Mouse (Mus musculus): ENCODE results near the gene Rnf227.

Gene Rnf227

DNA sequence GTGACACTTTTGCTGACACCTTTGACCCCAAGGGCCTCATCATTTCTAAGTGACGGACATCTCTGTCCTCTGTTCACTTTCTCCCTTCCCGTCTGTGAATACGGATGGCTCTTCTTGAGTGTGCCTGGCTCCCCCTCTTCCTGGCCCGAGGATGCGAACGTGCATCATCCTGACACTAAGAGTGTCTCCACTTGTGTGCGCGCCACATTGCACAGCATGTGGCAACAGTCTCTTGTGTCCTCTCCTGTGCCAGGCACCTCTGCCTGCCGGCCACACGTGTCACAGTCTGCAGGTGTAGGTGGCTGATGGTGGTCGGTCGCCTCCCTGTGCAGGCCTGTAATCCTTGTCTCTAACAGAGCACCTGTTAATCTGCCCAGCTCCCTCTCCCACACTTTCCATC, 31.3 kb downstream of the Rnf227 start:
- no peak for DNase-seq (ENCODE audit: low spot score)

DNA sequence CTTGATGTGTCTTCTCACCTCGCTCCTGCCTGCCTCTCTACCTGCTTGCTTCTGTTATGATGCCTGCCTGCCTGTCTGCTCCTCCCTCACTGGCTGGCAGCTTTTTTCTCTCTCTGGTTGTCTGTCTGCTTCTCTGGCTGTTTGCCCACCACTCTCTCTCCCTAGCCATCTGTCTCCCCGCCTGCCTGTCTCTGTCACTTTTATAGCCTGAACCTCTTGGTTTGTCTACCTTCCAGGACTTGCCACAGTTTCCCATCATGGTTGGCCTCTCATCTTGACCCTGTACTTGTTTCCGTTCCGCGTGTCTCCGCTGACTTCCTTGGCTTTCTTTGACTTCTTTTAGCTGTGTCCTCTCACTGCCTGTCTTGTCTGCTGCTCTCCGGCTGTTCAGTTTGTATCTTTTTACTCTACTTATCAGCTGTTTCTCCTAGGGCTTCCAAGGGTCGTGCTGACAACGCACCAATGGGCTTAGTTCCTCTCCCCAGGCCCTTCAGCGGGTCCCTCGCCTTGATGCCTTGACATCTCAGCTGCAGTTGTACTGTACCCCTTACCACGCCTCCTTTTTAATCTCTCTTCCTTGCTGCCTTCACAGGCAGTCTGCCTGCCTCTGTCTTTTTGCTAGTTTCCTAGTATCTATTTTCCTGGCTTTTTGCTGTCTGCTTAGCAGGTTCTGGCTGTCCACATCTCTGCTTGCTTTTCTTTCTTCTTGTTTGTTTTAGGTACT, 32.0 kb downstream of the Rnf227 start:
- peak; percentile 23 for DNase-seq (ENCODE audit: low spot score)

DNA sequence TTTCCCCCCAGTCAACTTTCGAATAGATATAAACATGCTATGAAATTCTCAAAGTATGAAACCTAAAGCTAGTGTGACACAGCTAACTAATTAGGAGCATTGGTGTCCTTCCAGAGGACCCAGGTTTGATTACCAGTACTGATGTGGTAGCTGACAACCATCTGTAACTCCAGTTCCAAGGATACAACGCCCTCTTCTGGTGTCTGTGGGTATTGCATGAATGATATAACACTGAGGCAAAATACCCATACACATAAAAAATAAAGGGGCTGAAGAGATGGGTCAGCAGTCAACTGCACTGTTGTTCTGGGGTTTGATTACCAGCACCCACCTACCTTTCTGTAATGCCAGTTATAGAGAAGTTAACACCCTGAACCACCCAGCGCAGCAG, 32.5 kb downstream of the Rnf227 start:
- peak; percentile 49 for DNase-seq (ENCODE audit: low spot score)

DNA sequence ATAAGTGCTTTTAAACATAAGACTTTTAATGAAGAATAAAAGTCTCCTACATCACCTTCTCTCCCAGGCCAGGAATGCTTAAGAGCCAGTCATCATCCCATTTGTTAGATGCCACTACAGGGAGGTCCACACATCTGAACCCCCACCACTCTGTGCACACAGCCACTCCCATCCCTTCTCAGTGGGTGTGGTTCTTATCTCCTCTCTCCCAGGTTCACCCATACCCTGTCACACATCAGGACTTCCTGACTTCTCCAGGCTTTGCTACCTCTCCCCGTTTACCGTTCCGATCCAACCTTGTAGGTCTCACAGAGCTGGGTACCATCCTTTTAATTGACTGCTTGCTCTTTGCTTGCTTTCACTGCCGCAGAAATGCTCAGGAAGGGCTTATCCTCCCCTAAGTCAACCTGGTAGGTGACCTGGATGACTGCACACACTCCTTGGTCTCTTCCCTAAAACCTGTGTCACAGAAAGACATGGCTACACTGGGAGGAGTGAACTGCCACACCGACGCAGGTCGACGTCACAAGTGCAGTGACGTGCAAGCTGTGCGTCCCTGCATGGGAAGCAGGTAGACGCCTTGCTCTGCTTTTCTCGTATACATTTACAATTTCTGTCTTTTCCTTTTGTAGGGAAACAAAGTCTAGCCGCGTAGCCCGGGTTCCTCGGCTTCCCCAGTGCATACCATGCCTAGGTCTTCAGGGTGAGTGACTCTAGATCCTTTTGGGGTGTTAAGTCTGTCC, 33.1 kb downstream of the Rnf227 start:
- no peak for DNase-seq (ENCODE audit: low spot score)

DNA sequence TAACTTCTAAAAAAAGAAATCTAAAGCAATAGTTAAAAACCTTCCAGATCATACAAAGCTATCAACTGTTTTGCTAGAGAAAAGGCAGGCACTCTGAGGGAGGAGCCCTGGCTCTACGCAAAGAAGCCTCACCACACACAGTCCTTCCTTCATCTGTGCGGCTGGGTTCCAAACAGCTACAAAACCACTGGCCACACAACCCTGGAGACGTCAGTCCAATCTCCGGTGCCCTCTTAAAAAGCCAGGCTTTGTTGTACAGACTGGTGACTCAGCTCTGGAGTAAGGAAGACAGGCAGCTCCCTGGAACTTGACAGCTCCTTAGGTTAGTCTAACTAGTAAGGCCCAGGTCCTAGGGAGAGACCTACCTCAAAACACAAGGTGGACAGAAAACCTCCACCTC, 35.4 kb downstream of the Rnf227 start:
- DNase-seq (ENCODE audit: low spot score): no peak

DNA sequence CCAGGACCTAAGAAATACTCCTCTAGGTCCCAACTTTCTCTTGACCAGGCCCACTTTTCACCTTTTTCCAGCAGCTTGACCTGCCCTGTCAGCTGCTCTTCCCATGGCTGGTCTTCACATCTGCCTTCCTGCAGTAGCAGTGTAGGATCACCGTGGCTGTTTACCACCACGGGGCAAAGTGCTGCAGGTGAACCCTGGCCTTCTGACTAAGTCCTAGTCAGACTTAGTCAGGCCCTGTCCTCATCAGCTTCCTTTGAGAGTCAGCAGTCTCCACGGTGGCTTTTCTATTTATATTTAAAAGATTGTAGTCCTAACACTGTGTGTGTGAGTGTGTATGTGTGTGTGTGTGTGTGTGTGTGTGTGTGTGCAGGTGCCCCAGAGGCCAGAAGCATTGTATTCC, 37.5 kb downstream of the Rnf227 start:
- no peak for DNase-seq (ENCODE audit: low spot score)

DNA sequence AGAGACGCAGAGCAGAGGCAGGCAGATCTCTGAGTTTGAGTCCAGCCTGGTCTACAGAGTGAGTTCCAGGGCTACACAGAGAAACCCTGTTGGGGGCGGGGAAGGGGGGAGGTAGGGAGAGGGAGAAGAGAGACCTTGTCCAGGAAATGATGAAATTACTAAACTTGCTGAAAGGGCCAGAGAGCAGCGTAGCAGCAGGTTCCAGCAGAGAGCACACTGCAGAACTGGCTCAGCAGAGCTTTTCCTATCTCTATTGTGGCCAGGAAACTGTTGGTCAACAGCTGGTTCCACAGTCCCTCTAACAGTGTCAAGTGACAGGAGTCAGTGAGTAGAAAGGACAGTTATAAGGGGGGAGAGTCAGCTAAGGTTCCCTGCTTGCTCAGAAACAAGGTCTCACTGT, 39.3 kb downstream of the Rnf227 start:
- DNase-seq (ENCODE audit: low spot score): no peak

DNA sequence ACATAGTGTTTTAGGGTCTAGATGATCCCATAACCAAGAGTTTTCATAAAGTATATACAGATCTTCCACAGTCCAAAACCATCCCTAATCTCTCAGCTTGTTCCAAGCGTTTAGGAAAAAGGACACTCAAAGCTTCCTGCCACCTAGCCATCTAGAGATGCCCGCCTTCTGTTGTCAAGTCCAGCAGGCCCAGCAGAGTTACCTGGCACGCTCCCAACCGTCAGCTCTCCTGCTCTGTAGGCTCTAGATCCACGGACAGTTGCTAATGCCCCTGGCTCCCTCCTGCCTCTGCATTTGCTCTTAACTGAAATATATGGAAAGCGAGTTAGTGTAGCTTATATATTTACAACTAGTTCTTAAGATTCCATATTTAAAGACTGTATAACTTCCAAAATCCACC, 41.1 kb downstream of the Rnf227 start:
- DNase-seq (ENCODE audit: low spot score): no peak

DNA sequence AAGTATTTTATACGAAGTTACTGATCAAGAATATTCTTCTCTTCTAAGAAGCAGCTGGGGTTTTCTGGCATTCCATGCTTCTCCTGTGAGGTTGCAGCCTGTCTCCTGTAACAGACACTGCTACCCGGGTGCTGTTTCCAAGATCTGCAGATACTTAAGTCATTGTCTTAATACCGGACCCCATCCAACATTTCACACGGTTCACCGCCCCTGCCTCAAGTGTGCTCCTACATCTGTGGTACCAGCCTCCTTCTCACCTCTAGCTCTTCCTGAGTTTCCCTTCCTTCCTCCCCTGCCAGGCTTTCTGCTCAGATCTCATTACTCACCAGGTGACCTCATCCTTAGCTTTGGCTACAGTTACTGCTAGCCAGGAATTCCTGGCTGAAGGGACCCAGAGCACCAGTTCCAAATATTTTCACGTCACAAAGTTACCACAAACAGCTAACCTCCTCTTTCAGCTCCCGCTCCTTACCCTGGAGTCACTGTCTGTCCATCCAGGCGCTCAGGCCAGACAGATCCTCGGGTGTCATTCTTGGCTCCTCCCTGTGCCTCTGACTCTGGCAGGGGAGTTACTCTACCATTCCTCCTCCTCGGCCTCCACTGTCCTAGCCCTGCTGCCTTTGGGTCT, 42.3 kb downstream of the Rnf227 start:
- DNase-seq (ENCODE audit: low spot score): no peak

DNA sequence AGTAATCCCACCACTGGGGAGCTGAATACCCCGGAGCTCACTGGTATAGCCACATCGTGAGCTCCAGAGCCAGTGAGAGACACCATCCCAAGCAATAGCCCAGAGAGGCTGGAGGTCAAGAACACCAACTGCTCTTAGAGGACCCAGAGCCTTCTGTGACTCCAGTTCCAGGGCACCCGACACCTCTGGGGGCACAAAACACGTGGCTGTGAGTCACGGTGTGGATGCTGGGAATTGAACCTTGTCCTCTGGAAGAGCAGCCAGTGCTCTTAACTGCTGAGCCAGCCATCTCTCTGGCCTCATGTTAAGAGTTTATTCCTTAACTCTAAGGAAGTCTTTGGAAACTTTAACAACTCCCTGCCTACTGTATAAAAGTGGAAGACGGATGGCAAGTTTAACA, 44.7 kb downstream of the Rnf227 start:
- no peak for DNase-seq (ENCODE audit: low spot score)

DNA sequence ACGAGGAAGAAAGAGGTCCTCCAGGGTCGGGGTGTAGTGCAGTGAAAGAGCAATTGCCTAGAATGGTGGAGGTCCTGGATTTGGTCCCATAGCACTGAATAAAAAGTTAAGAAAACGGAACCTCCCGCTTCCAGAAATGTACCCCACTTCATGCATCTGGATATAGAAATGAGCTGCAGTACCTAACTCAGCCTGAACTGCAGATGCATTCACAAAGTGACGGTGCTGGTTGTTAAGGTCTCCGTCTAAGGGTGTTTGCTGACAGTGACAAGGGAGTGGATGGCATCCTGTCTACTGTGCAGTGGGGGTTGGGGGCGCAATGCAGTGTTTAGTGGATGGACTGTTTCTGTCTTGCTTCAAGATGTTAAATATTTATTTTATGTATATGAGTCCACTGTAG, 46.5 kb downstream of the Rnf227 start:
- no peak for DNase-seq (ENCODE audit: low spot score)

DNA sequence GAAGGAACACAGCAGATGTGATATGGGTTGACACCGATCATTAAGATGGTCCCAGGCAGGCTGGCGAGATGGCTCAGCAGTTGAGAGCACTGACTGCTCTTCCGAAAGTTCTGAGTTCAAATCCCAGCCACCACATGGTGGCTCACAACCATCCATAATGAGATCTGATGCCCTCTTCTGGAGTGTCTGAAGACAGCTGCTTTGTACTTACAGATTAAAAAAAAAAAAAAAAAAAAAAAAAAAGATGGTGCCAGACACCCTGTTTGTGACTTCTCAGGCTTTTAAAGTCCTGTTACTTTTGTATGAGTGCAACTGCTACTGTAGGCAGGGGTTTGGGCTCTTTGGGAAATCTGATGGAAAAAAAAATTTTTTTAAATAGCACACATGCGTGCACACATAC, 48.4 kb downstream of the Rnf227 start:
- no peak for DNase-seq (ENCODE audit: low spot score)

DNA sequence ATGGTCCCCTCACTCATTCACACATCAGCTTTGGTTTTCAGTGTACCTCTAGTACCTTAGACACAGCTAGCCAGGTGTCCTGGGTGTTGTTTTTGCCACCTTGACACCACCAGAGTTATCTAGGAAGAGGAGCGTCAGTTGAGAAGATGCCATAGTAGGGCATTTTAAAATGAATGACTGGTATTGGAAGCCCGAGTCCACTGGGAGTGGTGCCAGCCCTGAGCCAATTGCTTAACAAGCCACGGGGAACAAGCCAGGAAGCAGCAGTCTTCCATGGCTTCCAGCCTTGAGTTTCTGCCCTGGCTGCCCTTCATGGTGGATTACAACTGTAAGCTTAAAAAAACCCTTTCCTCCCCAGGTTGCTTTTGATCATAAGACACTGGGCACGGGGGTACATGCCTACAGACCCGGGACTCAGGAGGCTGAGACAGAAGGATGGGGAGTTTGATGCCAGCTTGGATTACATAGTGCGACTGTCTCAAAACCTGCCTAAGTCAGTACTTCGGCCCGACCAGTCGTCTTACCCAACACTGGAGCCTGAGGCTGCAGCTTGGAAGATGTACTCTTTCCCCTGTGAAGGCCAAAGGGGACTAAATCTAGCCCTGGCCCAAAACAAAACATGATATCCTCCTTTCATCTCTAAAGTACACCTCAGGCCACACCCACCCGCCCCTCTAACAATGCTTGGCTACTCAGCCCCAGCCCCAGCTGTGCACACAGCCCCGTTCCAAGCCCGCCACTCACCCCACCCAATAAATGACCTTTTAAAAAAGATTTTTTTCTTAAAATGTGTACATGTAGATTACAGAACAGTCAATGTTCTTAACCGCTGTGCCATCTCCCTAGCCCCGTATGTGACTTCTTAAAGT, 49.5 kb downstream of the Rnf227 start:
- no peak for DNase-seq (ENCODE audit: low spot score)

DNA sequence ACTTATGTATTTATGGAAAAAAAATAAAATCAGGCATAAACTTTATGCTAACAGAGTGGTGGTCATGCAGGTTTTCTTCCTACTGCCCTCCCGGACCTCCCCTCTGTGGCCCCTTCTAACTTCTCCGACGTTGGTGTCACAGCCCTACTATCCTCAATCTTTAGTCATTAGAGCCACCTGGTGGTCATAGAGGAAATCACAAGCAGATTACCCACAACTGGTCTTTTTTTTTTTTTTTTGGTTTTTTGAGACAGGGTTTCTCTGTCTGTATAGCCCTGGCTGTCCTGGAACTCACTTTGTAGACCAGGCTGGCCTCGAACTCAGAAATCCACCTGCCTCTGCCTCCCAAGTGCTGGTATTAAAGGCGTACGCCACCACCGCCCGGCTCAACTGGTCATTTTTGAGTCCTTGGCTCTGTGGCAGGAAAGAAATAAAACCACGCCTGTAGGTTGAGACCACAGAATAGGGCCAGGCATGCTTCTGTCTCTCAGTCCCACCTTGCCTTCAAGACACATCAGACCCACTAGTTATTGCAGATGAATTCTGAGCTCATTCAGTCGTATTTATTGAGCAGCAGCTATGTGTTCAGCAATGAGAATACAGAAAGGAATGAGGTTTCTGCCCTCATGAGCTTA, 50.3 kb downstream of the Rnf227 start:
- DNase-seq (ENCODE audit: low spot score): peak; percentile 69

Data from T-cell, adult 2 months (primary cell).